Mouse (Mus musculus) MEL (cell line): Measurements from ENCODE around the gene Tfpi. TPM values are rescaled to one million over a fixed set of nuclear protein-coding genes. Genes with fewer than 3 reads are reported as not detected.

ENCODE experiments used
- DNase-seq: peaks from one replicate; pipeline ENCODE4 v3.0.0; 2011; ENCODE audit warnings: low read depth, low spot score
- H3K27ac ChIP-seq: 2 replicates; pipeline ENCODE4 v1.5.1; 2012; ENCODE audit warnings: low read depth, mild to moderate bottlenecking, control low read depth, low read length, moderate library complexity; ENCODE audit not compliant: control insufficient read depth
- H3K27me3 ChIP-seq, 2 experiments: fragments of 150-350 bp in 1 of 2; sonication (generic) in 1 of 2; 2 replicates each; pipeline ENCODE4 v1.6.1; 2012; ENCODE audit warnings: low read length in 2 of 2, mild to moderate bottlenecking in 2 of 2, improper control_type of control experiment in 1 of 2, moderate library complexity in 1 of 2; ENCODE audit not compliant: insufficient read depth in 2 of 2, control insufficient read depth in 1 of 2
- H3K36me3 ChIP-seq, 2 experiments: 2 replicates each; pipeline ENCODE4 v1.6.1; 2012 to 2014; ENCODE audit warnings: low read length in 2 of 2, improper control_type of control experiment in 1 of 2, inconsistent platforms in 1 of 2, mild to moderate bottlenecking in 1 of 2; ENCODE audit not compliant: insufficient read depth in 2 of 2, control insufficient read depth in 1 of 2
- H3K4me1 ChIP-seq, 2 experiments: fragments of 150-350 bp in 1 of 2; sonication (generic) in 1 of 2; 2 replicates each; pipeline ENCODE4 v1.6.1; 2012; ENCODE audit warnings: low read length in 2 of 2, improper control_type of control experiment in 1 of 2, mild to moderate bottlenecking in 1 of 2; ENCODE audit not compliant: insufficient read depth in 2 of 2, control insufficient read depth in 1 of 2
- H3K4me3 ChIP-seq, 2 experiments: fragments of 150-350 bp in 1 of 2; sonication (generic) in 1 of 2; 2 replicates each; pipeline ENCODE4 v1.5.1; 2012; ENCODE audit warnings: low read depth in 2 of 2, low read length in 2 of 2, mild to moderate bottlenecking in 2 of 2, moderate library complexity in 2 of 2, control low read depth in 1 of 2, improper control_type of control experiment in 1 of 2; ENCODE audit not compliant: control insufficient read depth in 1 of 2, insufficient read depth in 1 of 2
- H3K79me2 ChIP-seq: 2 replicates; pipeline ENCODE4 v1.6.1; 2012; ENCODE audit warnings: mild to moderate bottlenecking, low read length, moderate library complexity; ENCODE audit not compliant: control insufficient read depth, poor library complexity, insufficient read depth
- H3K9ac ChIP-seq: 2 replicates; pipeline ENCODE4 v1.6.1; 2012; ENCODE audit warnings: low read depth, mild to moderate bottlenecking, control low read depth, low read length, moderate library complexity; ENCODE audit not compliant: control insufficient read depth, poor library complexity, severe bottlenecking
- H3K9me3 ChIP-seq: fragments of 150-350 bp; sonication (generic); replicated peaks from 2 replicates; pipeline ENCODE4 v1.6.1; 2012; ENCODE audit warnings: mild to moderate bottlenecking, low read length, improper control_type of control experiment, moderate library complexity; ENCODE audit not compliant: insufficient read depth
- ELF1 ChIP-seq: IDR thresholded peaks from 2 replicates; pipeline ENCODE4 v1.6.1; 2014; ENCODE audit warnings: low read depth, mild to moderate bottlenecking, inconsistent platforms, low read length, improper control_type of control experiment, moderate library complexity
- EP300 ChIP-seq, 2 experiments: IDR thresholded peaks; 2 replicates each; pipeline ENCODE4 v1.6.1; 2011; ENCODE audit warnings: improper control_type of control experiment in 2 of 2, low read length in 2 of 2, low read depth in 1 of 2, mild to moderate bottlenecking in 1 of 2
- GABPA ChIP-seq: IDR thresholded peaks from 2 replicates; pipeline ENCODE4 v1.6.1; 2012; ENCODE audit warnings: low read depth, mild to moderate bottlenecking, inconsistent platforms, low read length, improper control_type of control experiment, moderate library complexity
- HCFC1 ChIP-seq: IDR thresholded peaks from 2 replicates; pipeline ENCODE4 v1.6.1; 2012; ENCODE audit warnings: low read depth, mild to moderate bottlenecking, inconsistent platforms, low read length, improper control_type of control experiment, moderate library complexity
- KAT2A ChIP-seq: conservative IDR thresholded peaks from 2 replicates; pipeline ENCODE4 v1.6.1; 2012; ENCODE audit warnings: low read depth, low read length, improper control_type of control experiment, inconsistent platforms
- MAFK ChIP-seq: IDR thresholded peaks from 2 replicates; pipeline ENCODE4 v1.6.1; 2011; ENCODE audit warnings: low read depth, mild to moderate bottlenecking, low read length, improper control_type of control experiment, borderline replicate concordance
- MAZ ChIP-seq: IDR thresholded peaks from 2 replicates; pipeline ENCODE4 v1.6.1; 2012; ENCODE audit warnings: low read depth, mild to moderate bottlenecking, inconsistent platforms, low read length, improper control_type of control experiment
- MXI1 ChIP-seq: IDR thresholded peaks from 2 replicates; pipeline ENCODE4 v1.6.1; 2011; ENCODE audit warnings: mild to moderate bottlenecking, low read depth, low read length, improper control_type of control experiment
- MYB ChIP-seq: IDR thresholded peaks from 2 replicates; pipeline ENCODE4 v1.6.1; 2011; ENCODE audit warnings: mild to moderate bottlenecking, low read depth, low read length, improper control_type of control experiment
- MYC ChIP-seq: IDR thresholded peaks from 2 replicates; pipeline ENCODE4 v1.6.1; 2011; ENCODE audit warnings: low read depth, mild to moderate bottlenecking, low read length, improper control_type of control experiment, moderate library complexity
- NELFE ChIP-seq: IDR thresholded peaks from 2 replicates; pipeline ENCODE4 v1.6.1; 2011; ENCODE audit warnings: low read depth, low read length, improper control_type of control experiment
- NRF1 ChIP-seq: IDR thresholded peaks from 2 replicates; pipeline ENCODE4 v1.6.1; 2014; ENCODE audit warnings: low read depth, mild to moderate bottlenecking, inconsistent platforms, low read length, improper control_type of control experiment, moderate library complexity; ENCODE audit not compliant: poor library complexity, insufficient read depth, severe bottlenecking
- POLR2A ChIP-seq, 2 experiments: IDR thresholded peaks; 2 replicates each; pipeline ENCODE4 v1.6.1; 2011 to 2012; ENCODE audit warnings: low read length in 2 of 2, mild to moderate bottlenecking in 2 of 2, control low read depth in 1 of 2, improper control_type of control experiment in 1 of 2, low read depth in 1 of 2, moderate library complexity in 1 of 2; ENCODE audit not compliant: control insufficient read depth in 1 of 2, insufficient read depth in 1 of 2, poor library complexity in 1 of 2
- POLR2AphosphoS2 ChIP-seq: IDR thresholded peaks from 2 replicates; pipeline ENCODE4 v1.6.1; 2011; ENCODE audit warnings: low read length, improper control_type of control experiment
- POLR2AphosphoS5 ChIP-seq: IDR thresholded peaks from 2 replicates; pipeline ENCODE4 v1.6.1; 2012; ENCODE audit warnings: low read depth, borderline replicate concordance, mild to moderate bottlenecking, inconsistent platforms, low read length, moderate library complexity, mixed read lengths
- RAD21 ChIP-seq: IDR thresholded peaks from 2 replicates; pipeline ENCODE4 v1.6.1; 2011; ENCODE audit warnings: mild to moderate bottlenecking, low read depth, low read length, improper control_type of control experiment
- RCOR1 ChIP-seq: IDR thresholded peaks from 2 replicates; pipeline ENCODE4 v1.6.1; 2012; ENCODE audit warnings: low read depth, mild to moderate bottlenecking, inconsistent platforms, low read length, improper control_type of control experiment
- SMC3 ChIP-seq: IDR thresholded peaks from 2 replicates; pipeline ENCODE4 v1.6.1; 2011; ENCODE audit warnings: low read depth, low read length, improper control_type of control experiment
- TCF12 ChIP-seq: IDR thresholded peaks from 2 replicates; pipeline ENCODE4 v1.6.1; 2014; ENCODE audit warnings: low read depth, mild to moderate bottlenecking, inconsistent platforms, low read length, improper control_type of control experiment, moderate library complexity
- USF1 ChIP-seq: IDR thresholded peaks from 2 replicates; pipeline ENCODE4 v1.6.1; 2014; ENCODE audit warnings: low read depth, mild to moderate bottlenecking, inconsistent platforms, low read length, improper control_type of control experiment, moderate library complexity
- USF2 ChIP-seq, 2 experiments: IDR thresholded peaks; 2 replicates each; pipeline ENCODE4 v1.6.1; 2011 to 2012; ENCODE audit warnings: improper control_type of control experiment in 2 of 2, low read length in 2 of 2, borderline replicate concordance in 1 of 2, inconsistent platforms in 1 of 2, low read depth in 1 of 2, mild to moderate bottlenecking in 1 of 2; ENCODE audit not compliant: insufficient read depth in 1 of 2
- ZC3H11A ChIP-seq: IDR thresholded peaks from 2 replicates; pipeline ENCODE4 v1.6.1; 2012; ENCODE audit warnings: low read depth, mild to moderate bottlenecking, inconsistent platforms, low read length, improper control_type of control experiment
- polyA plus RNA-seq, 2 experiments: library from polyadenylated mRNA; stranded (reverse) in 1 of 2; unstranded in 1 of 2; fragments of >175 nt in 1 of 2; fragments of >200 nt in 1 of 2; gene quantifications; 2 replicates each; pipeline versions ENCODE4 v1.2.1 to v1.2.4; 2012; ENCODE audit warnings: low replicate concordance in 2 of 2, low read depth in 1 of 2; ENCODE audit not compliant: insufficient read length in 2 of 2, insufficient read depth in 1 of 2, missing spikeins in 1 of 2
- total RNA-seq: library from RNA; depleted of rRNA; stranded (reverse); fragments of 300-350 nt; gene quantifications from 2 replicates; pipeline ENCODE4 v1.2.3, GENCODE M21; 2012

Gene Tfpi
- total and polyA plus RNA-seq, 3 experiments, result 1.1 to 2.5 TPM; not detected in 1

DNA sequence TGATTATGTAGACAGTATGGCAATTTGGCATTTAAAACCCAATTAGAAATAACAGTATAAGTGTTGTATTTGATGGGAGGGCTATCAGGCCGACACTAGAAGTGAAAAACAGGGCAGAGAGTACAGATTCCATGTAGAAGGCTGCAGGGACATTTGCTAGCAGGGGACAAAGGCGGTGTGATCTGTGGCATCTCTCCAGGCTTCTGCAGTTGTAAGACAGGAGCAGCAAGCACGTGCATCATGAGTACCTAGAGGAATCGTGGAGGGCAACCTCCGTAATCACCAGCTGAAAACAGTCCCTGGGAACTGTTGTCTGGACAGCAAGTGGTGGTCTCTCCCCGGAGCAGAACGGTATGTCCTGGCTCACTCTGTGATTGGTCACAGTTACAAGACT, 88.6 kb downstream of the Tfpi start:
- H3K79me2 ChIP-seq, result no peaks in the 10 kb centered on the region
- TF ChIP-seq EP300 (IDR thresholded peaks at IDR 0.05; ENCODE audit: low read depth in 1 of 2, low read length in 2 of 2) (no peak), ELF1 (no peak), POLR2AphosphoS5 (no peak), NELFE (no peak), HCFC1 (no peak), POLR2A (IDR thresholded peaks at IDR 0.05; ENCODE audit: control insufficient read depth in 1 of 2, insufficient read depth in 1 of 2, low read depth in 1 of 2, low read length in 2 of 2, poor library complexity in 1 of 2) (no peak), GABPA (no peak), MYC (no peak), USF1 (no peak), RCOR1 (no peak), MAFK (no peak), KAT2A (no peak), MAZ (no peak), ZC3H11A (no peak), SMC3 (no peak), MXI1 (no peak), USF2 (IDR thresholded peaks at IDR 0.05; ENCODE audit: borderline replicate concordance in 1 of 2, insufficient read depth in 1 of 2, low read depth in 1 of 2, low read length in 2 of 2) (no peak)
- H3K4me3 ChIP-seq, result no peak overlapping the region
- H3K27ac ChIP-seq, result no peak overlapping the region
- no peak overlapping the region for H3K9ac ChIP-seq
- no peaks in the 10 kb centered on the region for H3K36me3 ChIP-seq
- H3K4me1 ChIP-seq, result no peaks in the 10 kb centered on the region
- no peaks in the 10 kb centered on the region for H3K9me3 ChIP-seq
- no peak for DNase-seq
- peaks cover 0 to 1% of the 10 kb centered on the region in 2 experiments; a peak in 3 of 4 replicates for H3K27me3 ChIP-seq

DNA sequence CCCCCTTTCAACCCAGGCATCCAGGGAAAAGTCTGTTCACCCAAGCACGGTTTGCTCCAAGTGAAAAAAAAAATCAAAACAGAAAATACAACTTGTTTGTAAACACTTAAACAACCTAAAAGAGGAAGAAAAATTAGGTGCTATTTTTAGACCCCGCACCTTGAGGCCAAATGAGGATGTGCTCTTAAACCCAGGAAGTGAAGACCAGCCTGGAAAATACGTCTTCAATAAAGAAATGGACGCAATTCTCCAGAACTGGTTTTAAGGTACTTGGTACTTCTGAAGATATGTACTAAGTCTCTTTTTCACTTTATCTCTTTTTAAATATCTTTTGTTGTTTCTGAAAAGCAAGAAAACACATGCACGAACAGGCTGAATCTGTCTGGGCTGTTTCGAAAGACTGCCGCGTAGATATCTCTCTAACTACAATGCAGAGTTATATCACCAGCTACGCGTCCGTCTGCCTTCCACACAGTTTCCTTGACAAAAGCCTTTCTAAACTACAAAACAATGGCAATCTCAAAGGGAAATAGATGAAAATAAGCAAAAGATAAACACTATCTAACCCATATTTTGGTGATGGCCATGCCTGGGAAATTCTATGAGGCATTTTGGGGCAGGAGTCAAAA, 89.1 kb downstream of the Tfpi start:
- DNase-seq, result no peak
- no peaks in the 10 kb centered on the region for H3K4me1 ChIP-seq
- TF ChIP-seq EP300 (IDR thresholded peaks at IDR 0.05; ENCODE audit: low read depth in 1 of 2, low read length in 2 of 2), result no peak
- TF ChIP-seq USF2 (IDR thresholded peaks at IDR 0.05; ENCODE audit: borderline replicate concordance in 1 of 2, insufficient read depth in 1 of 2, low read depth in 1 of 2, low read length in 2 of 2), result no peak
- TF ChIP-seq POLR2AphosphoS2, result no peak
- no peak for TF ChIP-seq MYB
- TF ChIP-seq RAD21, result no peak
- no peak for TF ChIP-seq NRF1
- no peak for TF ChIP-seq TCF12
- no peak overlapping the region for H3K27ac ChIP-seq
- no peaks in the 10 kb centered on the region for H3K79me2 ChIP-seq
- no peaks in the 10 kb centered on the region for H3K9me3 ChIP-seq
- H3K27me3 ChIP-seq, result peaks cover 0 to 1% of the 10 kb centered on the region in 2 experiments; a peak in 3 of 4 replicates
- H3K4me3 ChIP-seq, result no peak overlapping the region
- H3K36me3 ChIP-seq, result no peaks in the 10 kb centered on the region
- H3K9ac ChIP-seq, result no peak overlapping the region
